Mouse (Mus musculus) granulocyte monocyte progenitor cell, adult 5-6 weeks (primary cell): ENCODE results near the gene Dlx1. TPM values are rescaled to one million over a fixed set of nuclear protein-coding genes. Genes with fewer than 3 reads are reported as not detected.

Source experiments
- ATAC-seq: replicated peaks from 2 replicates; pipeline ENCODE4 v1.8.0; 2016; ENCODE audit warnings: mild to moderate bottlenecking, moderate TSS enrichment, inconsistent platforms; ENCODE audit not compliant: poor library complexity, severe bottlenecking
- total RNA-seq, 2 experiments: library from RNA; stranded (forward) in 1 of 2; stranded (reverse) in 1 of 2; fragments of 200-712, 200-1000 nt in 1 of 2; fragments of >200 nt in 1 of 2; fragmentation: Nextera tagmentation in 1 of 2; gene quantifications; 2 replicates each; pipeline ENCODE4 v1.2.3; 2014 to 2017

The Dlx1 gene
- total RNA-seq (2014; fragmentation: Nextera tagmentation) (not detected in 2 replicates), total RNA-seq (2017) (not detected in 2 replicates)

GRCm38 (mm10) chr2:71528014-71528713 is at the start of gene Dlx1:
Gene Dlx1 (plus strand): TSS chr2:71528113.
- ATAC-seq = no peak

- ATAC-seq = no peak
Observed at GRCm38 (mm10) chr2:71479917-71480316, 48.0 kb upstream of the Dlx1 start.

GRCm38 (mm10) chr2:71481825-71482224 is 46.1 kb upstream of the Dlx1 start:
- ATAC-seq = peak; percentile 79

- ATAC-seq = no peak
Observed at GRCm38 (mm10) chr2:71483046-71483716, 44.7 kb upstream of the Dlx1 start.

- no peak for ATAC-seq
Observed at GRCm38 (mm10) chr2:71483717-71484066, 44.2 kb upstream of the Dlx1 start.

- no peak for ATAC-seq
Observed at GRCm38 (mm10) chr2:71491295-71491694, 36.6 kb upstream of the Dlx1 start.

GRCm38 (mm10) chr2:71493161-71493683 is 34.7 kb upstream of the Dlx1 start:
- ATAC-seq = no peak

- ATAC-seq = no peak
Observed at GRCm38 (mm10) chr2:71494503-71494902, 33.4 kb upstream of the Dlx1 start.

- no peak for ATAC-seq
Observed at GRCm38 (mm10) chr2:71494971-71495370, 32.9 kb upstream of the Dlx1 start.

- ATAC-seq = peak; percentile 43
Observed at GRCm38 (mm10) chr2:71497175-71497574, 30.7 kb upstream of the Dlx1 start.

GRCm38 (mm10) chr2:71499276-71500230 is 28.4 kb upstream of the Dlx1 start:
- peak; percentile 96 for ATAC-seq

- peak; percentile 41; the same call in 1 of the 2 replicates for ATAC-seq
Observed at GRCm38 (mm10) chr2:71504852-71505251, 23.1 kb upstream of the Dlx1 start.

GRCm38 (mm10) chr2:71511209-71511608 is 16.7 kb upstream of the Dlx1 start:
- 0 out of 2 replicates have a peak, but pooled peaks have one; percentile 27 for ATAC-seq

- no peak for ATAC-seq
Observed at GRCm38 (mm10) chr2:71512326-71512725, 15.6 kb upstream of the Dlx1 start.

GRCm38 (mm10) chr2:71516995-71517394 is 10.9 kb upstream of the Dlx1 start:
- ATAC-seq = no peak

- no peak for ATAC-seq
Observed at GRCm38 (mm10) chr2:71517466-71518099, 10.3 kb upstream of the Dlx1 start.

- ATAC-seq = no peak
Observed at GRCm38 (mm10) chr2:71522871-71523270, 5.0 kb upstream of the Dlx1 start.

- ATAC-seq = no peak
Observed at GRCm38 (mm10) chr2:71523431-71523830, 4.5 kb upstream of the Dlx1 start.

- ATAC-seq = no peak
Observed at GRCm38 (mm10) chr2:71524763-71525162, 3.1 kb upstream of the Dlx1 start.
